Mouse (Mus musculus): Measurements from ENCODE around the gene Dgkq.

Dgkq gene

GRCm38 (mm10) chr5:108668977-108669936, at the start of gene Dgkq:
Gene Dgkq, minus strand, starts transcription at chr5:108669672.
- DNase-seq (ENCODE audit: low read depth, low spot score) = peak; percentile 80

- no peak for DNase-seq (ENCODE audit: low read depth, low spot score)
Observed at GRCm38 (mm10) chr5:108718051-108718450, 48.6 kb upstream of the Dgkq start.

GRCm38 (mm10) chr5:108715974-108716373, 46.5 kb upstream of the Dgkq start:
- DNase-seq (ENCODE audit: low read depth, low spot score) = no peak

GRCm38 (mm10) chr5:108714149-108714548, 44.7 kb upstream of the Dgkq start:
- no peak for DNase-seq (ENCODE audit: low read depth, low spot score)

GRCm38 (mm10) chr5:108713691-108714090, 44.2 kb upstream of the Dgkq start:
- DNase-seq (ENCODE audit: low read depth, low spot score) = no peak

- DNase-seq (ENCODE audit: low read depth, low spot score) = no peak
Observed at GRCm38 (mm10) chr5:108713096-108713495, 43.6 kb upstream of the Dgkq start.

- DNase-seq (ENCODE audit: low read depth, low spot score) = no peak
Observed at GRCm38 (mm10) chr5:108711968-108712367, 42.5 kb upstream of the Dgkq start.

GRCm38 (mm10) chr5:108708981-108709731, 39.7 kb upstream of the Dgkq start:
- no peak for DNase-seq (ENCODE audit: low read depth, low spot score)

GRCm38 (mm10) chr5:108708419-108708818, 38.9 kb upstream of the Dgkq start:
- DNase-seq (ENCODE audit: low read depth, low spot score) = no peak

GRCm38 (mm10) chr5:108707758-108708157, 38.3 kb upstream of the Dgkq start:
- DNase-seq (ENCODE audit: low read depth, low spot score) = no peak

GRCm38 (mm10) chr5:108703754-108704626, 34.5 kb upstream of the Dgkq start:
- DNase-seq (ENCODE audit: low read depth, low spot score) = no peak

- DNase-seq (ENCODE audit: low read depth, low spot score) = no peak
Observed at GRCm38 (mm10) chr5:108701341-108702021, 32.0 kb upstream of the Dgkq start.

- DNase-seq (ENCODE audit: low read depth, low spot score) = peak; percentile 40
Observed at GRCm38 (mm10) chr5:108700346-108700745, 30.9 kb upstream of the Dgkq start.

- peak; percentile 86 for DNase-seq (ENCODE audit: low read depth, low spot score)
Observed at GRCm38 (mm10) chr5:108697341-108697753, 27.9 kb upstream of the Dgkq start.

GRCm38 (mm10) chr5:108696542-108696941, 27.1 kb upstream of the Dgkq start:
- no peak for DNase-seq (ENCODE audit: low read depth, low spot score)

- DNase-seq (ENCODE audit: low read depth, low spot score) = no peak
Observed at GRCm38 (mm10) chr5:108695861-108696260, 26.4 kb upstream of the Dgkq start.

GRCm38 (mm10) chr5:108694352-108695261, 25.1 kb upstream of the Dgkq start:
- peak; percentile 44 for DNase-seq (ENCODE audit: low read depth, low spot score)

GRCm38 (mm10) chr5:108693872-108694288, 24.4 kb upstream of the Dgkq start:
- peak; percentile 94 for DNase-seq (ENCODE audit: low read depth, low spot score)

- DNase-seq (ENCODE audit: low read depth, low spot score) = peak; percentile 62
Observed at GRCm38 (mm10) chr5:108692271-108692670, 22.8 kb upstream of the Dgkq start, which contains the start of gene Fgfrl1. Gene Fgfrl1, plus strand, starts transcription at chr5:108692382.

GRCm38 (mm10) chr5:108691152-108691551, 21.7 kb upstream of the Dgkq start:
- DNase-seq (ENCODE audit: low read depth, low spot score) = no peak
